Mouse (Mus musculus) kidney, embryonic 14.5 days (tissue): Measurements from ENCODE around the gene Acads. TPM values are rescaled to one million over a fixed set of nuclear protein-coding genes. Genes with fewer than 3 reads are reported as not detected.
A peak's percentile ranks its signal among the peaks of the same experiment; 100 is the strongest.
"Not testable (repeated sequence)": the region's sequence is repeated elsewhere in the genome, so short reads cannot be mapped to it uniquely, and the experiment has no call there.

Experiments used
- ATAC-seq: fragments of 200-750 bp; cut with Nextera tagmentation; 2 replicates; pipeline ENCODE4 v1.8.0; 2017; ENCODE audit warnings: moderate number of reproducible peaks, mild to moderate bottlenecking, moderate TSS enrichment, moderate library complexity; ENCODE audit not compliant: low FRiP score, low TSS enrichment
- H3K27ac ChIP-seq: fragments of 300-500 bp; sonication (generic); 2 replicates; pipeline ENCODE4 v1.5.1; 2014; ENCODE audit warnings: low read depth, mild to moderate bottlenecking, low read length, moderate library complexity, mixed read lengths
- H3K27me3 ChIP-seq: fragments of 300-500 bp; sonication (generic); 2 replicates; pipeline ENCODE4 v1.6.1; 2014; ENCODE audit warnings: mild to moderate bottlenecking, low read length; ENCODE audit not compliant: control insufficient read depth, insufficient read depth
- H3K36me3 ChIP-seq: fragments of 300-500 bp; sonication (generic); 2 replicates; pipeline ENCODE4 v1.6.1; 2014; ENCODE audit warnings: low read length, mixed read lengths; ENCODE audit not compliant: control insufficient read depth, insufficient read depth
- H3K4me1 ChIP-seq: fragments of 300-500 bp; sonication (generic); 2 replicates; pipeline ENCODE4 v1.6.1; 2014; ENCODE audit warnings: low read length, mixed read lengths; ENCODE audit not compliant: control insufficient read depth, insufficient read depth
- H3K4me2 ChIP-seq: fragments of 300-500 bp; sonication (generic); replicated peaks from 2 replicates; pipeline ENCODE4 v1.6.1; 2014; ENCODE audit warnings: low read depth, mild to moderate bottlenecking, low read length
- H3K4me3 ChIP-seq: fragments of 300-500 bp; sonication (generic); 2 replicates; pipeline ENCODE4 v1.5.1; 2014; ENCODE audit warnings: mild to moderate bottlenecking, low read length
- H3K9ac ChIP-seq: fragments of 300-500 bp; sonication (generic); 2 replicates; pipeline ENCODE4 v1.6.1; 2014; ENCODE audit warnings: low read depth, mild to moderate bottlenecking, low read length, moderate library complexity
- H3K9me3 ChIP-seq: fragments of 300-500 bp; sonication (generic); 2 replicates; pipeline ENCODE4 v1.6.1; 2016; ENCODE audit warnings: low read length; ENCODE audit not compliant: control insufficient read depth
- WGBS: fragments of 180-500 bp; shearing (Covaris S2); extraction: QIAGEN DNeasy Blood & Tissue Kit; methylation state at CpG from one replicate; pipeline ENCODE4 v1.1.7; 2014; 5-methylcytosine and 5-hydroxymethylcytosine counted together
- polyA plus RNA-seq: library from polyadenylated mRNA; unstranded; fragments of >200 nt; fragmentation: Nextera tagmentation; extraction: Ambion mirVana; gene quantifications from 2 replicates; pipeline ENCODE4 v1.2.1, GENCODE M21; 2014

The Acads gene
- polyA plus RNA-seq, 1 experiment from 2014 or later, result 54.2 TPM

- Histone ChIP-seq H3K4me2 (no peak overlapping the region), H3K4me1 (peaks cover 30% of the 10 kb centered on the region), H3K9ac (no peak overlapping the region), H3K4me3 (no peak overlapping the region), H3K9me3 (no peaks in the 10 kb centered on the region), H3K36me3 (peaks cover 12% of the 10 kb centered on the region), H3K27me3 (no peaks in the 10 kb centered on the region), H3K27ac (no peak overlapping the region)
- no peak for ATAC-seq
- 60% methylated on average over 4 of the region's 4 CpGs for WGBS
These were observed 44.4 kb downstream of the Acads start for GRCm38 (mm10) chr5:115074749-115075148.

- WGBS, result 18% methylated on average over 8 of the region's 8 CpGs
- not testable (repeated sequence) for ATAC-seq, H3K27me3 ChIP-seq, H3K9me3 ChIP-seq, H3K4me3 ChIP-seq, H3K27ac ChIP-seq, H3K4me2 ChIP-seq, H3K9ac ChIP-seq
- peaks cover 34% of the 10 kb centered on the region for H3K4me1 ChIP-seq
- peaks cover 12% of the 10 kb centered on the region for H3K36me3 ChIP-seq
These were observed 45.8 kb downstream of the Acads start for GRCm38 (mm10) chr5:115073306-115073705.

- Histone ChIP-seq H3K4me2 (no peak overlapping the region), H3K9me3 (no peaks in the 10 kb centered on the region), H3K4me1 (peaks cover 34% of the 10 kb centered on the region), H3K27ac (peak overlapping the region; percentile 12; the same call in 1 of the 2 replicates), H3K27me3 (no peaks in the 10 kb centered on the region), H3K9ac (no peak overlapping the region), H3K36me3 (peaks cover 12% of the 10 kb centered on the region), H3K4me3 (no peak overlapping the region)
- 77% methylated on average over 7 of the region's 7 CpGs for WGBS
- ATAC-seq, result no peak
These were observed 47.0 kb downstream of the Acads start for GRCm38 (mm10) chr5:115072143-115072542.

- Histone ChIP-seq H3K27me3 (no peaks in the 10 kb centered on the region), H3K4me2 (no peak overlapping the region), H3K9me3 (no peaks in the 10 kb centered on the region), H3K4me1 (peaks cover 34% of the 10 kb centered on the region), H3K4me3 (no peak overlapping the region), H3K27ac (peak overlapping the region; percentile 12; the same call in 1 of the 2 replicates), H3K9ac (no peak overlapping the region), H3K36me3 (peaks cover 12% of the 10 kb centered on the region)
- 76% methylated on average over 11 of the region's 11 CpGs for WGBS
- no peak for ATAC-seq
These were observed 47.8 kb downstream of the Acads start for GRCm38 (mm10) chr5:115071096-115071901.

- ATAC-seq, result no peak
- no peaks in the 10 kb centered on the region for H3K9me3 ChIP-seq
- H3K27me3 ChIP-seq, result no peaks in the 10 kb centered on the region
- WGBS, result 97% methylated on average over 2 of the region's 2 CpGs
- H3K36me3 ChIP-seq, result peaks cover 6% of the 10 kb centered on the region
- H3K27ac ChIP-seq, result no peak overlapping the region
- H3K4me3 ChIP-seq, result no peak overlapping the region
- no peak overlapping the region for H3K9ac ChIP-seq
- no peak overlapping the region for H3K4me2 ChIP-seq
- H3K4me1 ChIP-seq, result peaks cover 34% of the 10 kb centered on the region
These were observed 48.7 kb downstream of the Acads start for GRCm38 (mm10) chr5:115070457-115070856.

GRCm38 (mm10) chr5:115069611-115070010, 49.5 kb downstream of the Acads start:
- no peak for ATAC-seq
- Histone ChIP-seq H3K4me1 (peaks cover 34% of the 10 kb centered on the region), H3K4me2 (no peak overlapping the region), H3K9ac (no peak overlapping the region), H3K27me3 (no peaks in the 10 kb centered on the region), H3K36me3 (no peaks in the 10 kb centered on the region; the same call in 1 of the 2 replicates), H3K4me3 (no peak overlapping the region), H3K9me3 (no peaks in the 10 kb centered on the region), H3K27ac (no peak overlapping the region)
- 83% methylated on average over 3 of the region's 3 CpGs for WGBS

- Histone ChIP-seq H3K9me3 (no peaks in the 10 kb centered on the region), H3K9ac (no peak overlapping the region), H3K36me3 (peaks cover 7% of the 10 kb centered on the region; the same call in 1 of the 2 replicates), H3K27ac (no peak overlapping the region), H3K4me3 (no peak overlapping the region), H3K4me2 (no peak overlapping the region), H3K4me1 (peaks cover 34% of the 10 kb centered on the region), H3K27me3 (no peaks in the 10 kb centered on the region)
- WGBS, result 90% methylated on average over 11 of the region's 11 CpGs
- ATAC-seq, result no peak
These were observed 50.3 kb downstream of the Acads start for GRCm38 (mm10) chr5:115068671-115069421.

- Histone ChIP-seq H3K4me1 (peaks cover 13% of the 10 kb centered on the region), H3K36me3 (peaks cover 12% of the 10 kb centered on the region; the same call in 1 of the 2 replicates), H3K27me3 (no peaks in the 10 kb centered on the region), H3K9me3 (no peaks in the 10 kb centered on the region), H3K9ac (no peak overlapping the region), H3K4me2 (no peak overlapping the region), H3K4me3 (no peak overlapping the region), H3K27ac (no peak overlapping the region)
- no peak for ATAC-seq
- 76% methylated on average over 4 of the region's 4 CpGs for WGBS
These were observed 52.9 kb downstream of the Acads start for GRCm38 (mm10) chr5:115066245-115066644.

GRCm38 (mm10) chr5:115063391-115063790, 55.8 kb downstream of the Acads start:
- no peaks in the 10 kb centered on the region for H3K4me1 ChIP-seq
- peaks cover 12% of the 10 kb centered on the region; the same call in 1 of the 2 replicates for H3K36me3 ChIP-seq
- no peak overlapping the region for H3K4me3 ChIP-seq
- no peak for ATAC-seq
- WGBS, result 89% methylated on average over 7 of the region's 7 CpGs
- no peak overlapping the region for H3K9ac ChIP-seq
- no peaks in the 10 kb centered on the region for H3K27me3 ChIP-seq
- H3K9me3 ChIP-seq, result no peaks in the 10 kb centered on the region
- H3K27ac ChIP-seq, result no peak overlapping the region
- no peak overlapping the region for H3K4me2 ChIP-seq
